Mouse (Mus musculus): ENCODE results near the gene Gemin5. TPM values are rescaled to one million over a fixed set of nuclear protein-coding genes. Genes with fewer than 3 reads are reported as not detected.

Gemin5 gene
- polyA plus RNA-seq, 2 experiments = 14.8 to 16.8 TPM

DNA sequence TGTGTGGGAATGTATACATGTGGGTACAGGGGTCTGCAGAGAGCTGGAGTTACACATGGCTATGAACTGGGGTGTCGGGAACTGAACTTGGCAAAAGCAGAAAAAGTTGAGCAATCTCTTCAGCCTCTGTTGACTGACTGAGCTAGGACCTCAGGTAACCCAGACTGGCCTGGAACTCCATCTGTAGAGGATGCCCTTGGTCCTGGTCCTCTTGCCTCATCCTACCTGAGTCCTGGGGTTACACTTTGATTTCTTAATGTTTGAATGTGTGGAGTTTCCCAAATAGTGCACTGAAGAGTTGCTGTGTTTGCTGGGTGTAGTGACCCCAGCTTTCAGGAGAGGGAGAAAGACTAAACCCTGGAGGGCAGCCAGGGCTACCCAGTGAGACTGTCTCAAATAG, 72.8 kb downstream of the Gemin5 start:
- Histone ChIP-seq H3K27me3 (ENCODE audit: control insufficient read depth, insufficient read depth, low read length) (no peaks in the 10 kb centered on the region), H3K9ac (ENCODE audit: low read depth, low read length, severe bottlenecking) (no peak overlapping the region), H3K27ac (replicated peaks; ENCODE audit: low read depth, low read length) (no peak overlapping the region), H3K4me1 (ENCODE audit: control insufficient read depth, insufficient read depth, low read length) (peaks cover 8% of the 10 kb centered on the region), H3K4me3 (replicated peaks; ENCODE audit: low read length) (no peak overlapping the region), H3K9me3 (ENCODE audit: control insufficient read depth, low read length) (no peaks in the 10 kb centered on the region), H3K4me2 (replicated peaks; ENCODE audit: low read depth, low read length, severe bottlenecking) (no peak overlapping the region), H3K36me3 (ENCODE audit: control insufficient read depth, insufficient read depth, low read length) (no peaks in the 10 kb centered on the region)
- WGBS = 95% methylated on average over 1 of the region's 1 CpGs
- ATAC-seq (ENCODE audit: low FRiP score, low read depth) (no peak), DNase-seq (ENCODE audit: low spot score) (no peak)
- no peak for TF ChIP-seq POLR2A (IDR thresholded peaks at IDR 0.05; ENCODE audit: borderline replicate concordance, extremely low read depth, insufficient read depth, insufficient read length)

DNA sequence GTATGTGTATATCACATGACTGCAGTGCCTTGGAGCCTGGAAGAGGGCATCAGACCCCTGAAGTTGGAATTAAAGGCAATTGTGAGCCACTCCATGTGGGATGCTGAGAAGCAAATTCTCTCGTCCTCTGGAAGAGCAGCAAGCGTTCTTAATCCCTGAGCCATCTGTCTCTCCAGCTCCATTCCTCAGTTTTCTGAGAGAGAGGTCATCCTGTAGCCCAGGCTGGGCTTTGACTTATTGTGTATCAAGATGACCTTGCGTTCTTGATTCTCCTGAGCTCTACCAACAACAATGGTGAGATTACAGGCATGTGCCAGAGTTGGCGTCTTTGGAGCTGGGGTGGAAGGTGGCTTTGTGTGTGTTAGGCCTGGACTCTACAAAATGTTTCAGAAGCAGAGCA, 73.6 kb downstream of the Gemin5 start:
- no peak for DNase-seq (ENCODE audit: low spot score)
- no peak for ATAC-seq (ENCODE audit: low FRiP score, low read depth)
- Histone ChIP-seq H3K4me2 (replicated peaks; ENCODE audit: low read depth, low read length, severe bottlenecking) (no peak overlapping the region), H3K4me3 (replicated peaks; ENCODE audit: low read length) (no peak overlapping the region), H3K27ac (replicated peaks; ENCODE audit: low read depth, low read length) (no peak overlapping the region), H3K4me1 (ENCODE audit: control insufficient read depth, insufficient read depth, low read length) (peaks cover 8% of the 10 kb centered on the region), H3K27me3 (ENCODE audit: control insufficient read depth, insufficient read depth, low read length) (no peaks in the 10 kb centered on the region), H3K36me3 (ENCODE audit: control insufficient read depth, insufficient read depth, low read length) (no peaks in the 10 kb centered on the region), H3K9ac (ENCODE audit: low read depth, low read length, severe bottlenecking) (no peak overlapping the region), H3K9me3 (ENCODE audit: control insufficient read depth, low read length) (no peaks in the 10 kb centered on the region)
- WGBS = 85% methylated on average over 4 of the region's 4 CpGs
- no peak for TF ChIP-seq POLR2A (IDR thresholded peaks at IDR 0.05; ENCODE audit: borderline replicate concordance, extremely low read depth, insufficient read depth, insufficient read length)

DNA sequence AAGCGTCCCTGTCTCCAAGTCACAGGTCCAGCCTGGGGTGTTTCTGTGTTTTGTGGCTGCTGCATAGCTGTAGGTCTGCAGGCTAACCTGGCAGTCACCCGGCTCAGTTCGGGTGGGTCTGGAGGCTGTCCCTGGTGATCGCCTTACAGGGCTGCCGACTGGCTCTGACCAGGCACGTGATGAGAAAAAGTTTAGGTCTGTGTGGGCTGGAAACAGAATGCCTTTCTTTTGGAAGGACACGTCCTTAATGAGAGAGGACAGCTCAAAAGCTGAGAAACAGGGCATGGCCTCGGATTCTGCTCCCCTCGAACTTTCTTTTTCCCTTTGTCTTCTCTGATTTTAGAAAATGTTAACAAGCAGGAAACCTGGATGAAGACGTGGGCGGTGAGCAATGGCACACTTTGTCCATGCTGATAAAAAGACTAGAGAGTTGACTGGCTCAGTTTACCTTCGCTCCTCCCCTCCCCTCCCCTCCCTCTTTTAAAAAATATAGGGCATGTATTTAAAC, 75.3 kb downstream of the Gemin5 start, which contains the start of gene Gm12248:
Gene Gm12248 (minus strand): TSS at position 114 of the 508 bp plus-strand sequence.
- Histone ChIP-seq H3K9me3 (ENCODE audit: control insufficient read depth, low read length) (no peaks in the 10 kb centered on the region), H3K9ac (ENCODE audit: low read depth, low read length, severe bottlenecking) (0 out of 2 replicates have a peak within 1 kb of the TSS, but pooled peaks have one; percentile 18), H3K36me3 (ENCODE audit: control insufficient read depth, insufficient read depth, low read length) (no peaks in the 10 kb centered on the region), H3K27me3 (ENCODE audit: control insufficient read depth, insufficient read depth, low read length) (no peaks in the 10 kb centered on the region), H3K4me3 (replicated peaks; ENCODE audit: low read length) (no peak within 1 kb of the TSS), H3K27ac (replicated peaks; ENCODE audit: low read depth, low read length) (no peak within 1 kb of the TSS), H3K4me1 (ENCODE audit: control insufficient read depth, insufficient read depth, low read length) (peaks cover 8% of the 10 kb centered on the region), H3K4me2 (replicated peaks; ENCODE audit: low read depth, low read length, severe bottlenecking) (peak within 1 kb of the TSS; percentile 24)
- ATAC-seq (ENCODE audit: low FRiP score, low read depth) (no peak), DNase-seq (ENCODE audit: low spot score) (no peak)
- WGBS = 11% methylated on average over 12 of the region's 12 CpGs
- no peak for TF ChIP-seq POLR2A (IDR thresholded peaks at IDR 0.05; ENCODE audit: borderline replicate concordance, extremely low read depth, insufficient read depth, insufficient read length)

DNA sequence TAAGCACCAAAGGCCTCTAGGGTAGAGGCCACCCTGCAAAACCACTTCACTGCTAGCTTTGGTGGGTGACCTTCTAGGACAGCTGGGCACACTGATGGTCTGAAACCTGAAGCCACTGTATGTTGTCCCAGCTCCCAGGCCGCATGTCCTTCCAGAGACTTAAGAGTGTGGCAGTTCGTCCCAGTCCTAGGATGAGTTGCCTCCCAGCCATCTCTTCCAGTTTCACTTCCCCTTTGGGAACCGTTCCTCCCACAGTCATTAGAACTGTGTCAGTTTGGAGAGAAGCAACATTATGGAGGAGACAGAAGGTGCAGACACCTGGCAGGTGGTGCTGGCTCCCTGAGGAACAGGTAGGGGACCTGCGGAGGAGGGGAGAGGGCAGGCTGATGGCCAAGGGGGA, 75.8 kb downstream of the Gemin5 start:
- no peak for ATAC-seq (ENCODE audit: low FRiP score, low read depth)
- Histone ChIP-seq H3K9ac (ENCODE audit: low read depth, low read length, severe bottlenecking) (0 out of 2 replicates have a peak overlapping the region, but pooled peaks have one; percentile 18), H3K4me3 (replicated peaks; ENCODE audit: low read length) (no peak overlapping the region), H3K4me1 (ENCODE audit: control insufficient read depth, insufficient read depth, low read length) (peaks cover 8% of the 10 kb centered on the region), H3K36me3 (ENCODE audit: control insufficient read depth, insufficient read depth, low read length) (no peaks in the 10 kb centered on the region), H3K27ac (replicated peaks; ENCODE audit: low read depth, low read length) (no peak overlapping the region), H3K4me2 (replicated peaks; ENCODE audit: low read depth, low read length, severe bottlenecking) (peak overlapping the region; percentile 24), H3K9me3 (ENCODE audit: control insufficient read depth, low read length) (no peaks in the 10 kb centered on the region), H3K27me3 (ENCODE audit: control insufficient read depth, insufficient read depth, low read length) (no peaks in the 10 kb centered on the region)
- WGBS = 59% methylated on average over 4 of the region's 4 CpGs
- no peak for DNase-seq (ENCODE audit: low spot score)
- TF ChIP-seq POLR2A (IDR thresholded peaks at IDR 0.05; ENCODE audit: borderline replicate concordance, extremely low read depth, insufficient read depth, insufficient read length) = no peak

DNA sequence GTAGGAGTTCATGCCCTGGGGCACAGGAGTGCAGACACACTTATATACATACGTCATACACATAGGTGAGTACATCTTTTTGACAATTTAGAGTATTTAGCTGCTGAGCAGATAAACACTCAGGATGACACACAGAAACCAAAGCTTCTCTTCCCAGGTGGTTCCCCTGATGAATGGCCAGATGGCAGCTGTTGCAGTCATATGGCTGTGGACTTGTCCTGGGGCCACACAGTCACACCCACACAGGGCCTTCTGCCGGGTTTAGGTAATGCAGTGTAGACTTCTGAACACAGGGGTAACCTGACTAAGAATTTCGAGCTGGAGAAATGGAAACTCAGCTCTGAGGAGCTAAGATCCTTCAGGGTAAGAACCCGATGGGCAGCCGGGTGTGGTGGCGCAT, 86.6 kb downstream of the Gemin5 start:
- no peaks in the 10 kb centered on the region for H3K4me1 ChIP-seq (ENCODE audit: control insufficient read depth, insufficient read depth, low read length)
- H3K27ac ChIP-seq (replicated peaks; ENCODE audit: low read depth, low read length) = no peak overlapping the region
- H3K36me3 ChIP-seq (ENCODE audit: control insufficient read depth, insufficient read depth, low read length) = no peaks in the 10 kb centered on the region
- no peak overlapping the region for H3K4me3 ChIP-seq (replicated peaks; ENCODE audit: low read length)
- H3K27me3 ChIP-seq (ENCODE audit: control insufficient read depth, insufficient read depth, low read length) = no peaks in the 10 kb centered on the region
- TF ChIP-seq POLR2A (IDR thresholded peaks at IDR 0.05; ENCODE audit: borderline replicate concordance, extremely low read depth, insufficient read depth, insufficient read length) = no peak
- DNase-seq (ENCODE audit: low spot score) (no peak), ATAC-seq (ENCODE audit: low FRiP score, low read depth) (no peak)
- H3K9ac ChIP-seq (ENCODE audit: low read depth, low read length, severe bottlenecking) = no peak overlapping the region
- 83% methylated on average over 6 of the region's 6 CpGs for WGBS
- H3K9me3 ChIP-seq (ENCODE audit: control insufficient read depth, low read length) = no peaks in the 10 kb centered on the region
- H3K4me2 ChIP-seq (replicated peaks; ENCODE audit: low read depth, low read length, severe bottlenecking) = no peak overlapping the region

DNA sequence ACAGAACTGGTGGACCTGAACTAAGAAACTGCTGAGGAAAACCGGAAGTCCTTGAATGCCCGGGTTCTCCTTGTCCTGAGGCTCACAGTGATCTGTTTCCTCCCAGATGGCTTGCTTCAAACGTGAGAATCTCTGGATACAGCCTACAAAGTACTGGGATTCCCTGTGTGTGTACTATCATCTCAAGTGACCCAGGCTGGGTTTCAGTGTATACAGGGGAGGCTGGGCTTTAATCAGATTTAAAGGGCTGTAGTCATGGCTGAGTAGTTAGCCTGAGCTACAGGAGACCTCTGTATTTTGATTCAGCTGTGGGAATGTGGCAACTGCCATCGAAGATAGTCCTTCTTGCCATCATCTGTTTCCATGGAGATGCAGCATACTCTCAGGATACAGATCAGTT, 91.1 kb downstream of the Gemin5 start:
- no peak overlapping the region for H3K27ac ChIP-seq (replicated peaks; ENCODE audit: low read depth, low read length)
- no peak overlapping the region for H3K4me3 ChIP-seq (replicated peaks; ENCODE audit: low read length)
- no peaks in the 10 kb centered on the region for H3K4me1 ChIP-seq (ENCODE audit: control insufficient read depth, insufficient read depth, low read length)
- TF ChIP-seq POLR2A (IDR thresholded peaks at IDR 0.05; ENCODE audit: borderline replicate concordance, extremely low read depth, insufficient read depth, insufficient read length) = no peak
- no peak overlapping the region for H3K4me2 ChIP-seq (replicated peaks; ENCODE audit: low read depth, low read length, severe bottlenecking)
- no peaks in the 10 kb centered on the region for H3K9me3 ChIP-seq (ENCODE audit: control insufficient read depth, low read length)
- no peak overlapping the region for H3K9ac ChIP-seq (ENCODE audit: low read depth, low read length, severe bottlenecking)
- H3K27me3 ChIP-seq (ENCODE audit: control insufficient read depth, insufficient read depth, low read length) = no peaks in the 10 kb centered on the region
- ATAC-seq (ENCODE audit: low FRiP score, low read depth) (no peak), DNase-seq (ENCODE audit: low spot score) (no peak)
- 80% methylated on average over 4 of the region's 4 CpGs for whole genome bisulfite sequencing
- no peaks in the 10 kb centered on the region for H3K36me3 ChIP-seq (ENCODE audit: control insufficient read depth, insufficient read depth, low read length)

Data from limb, embryonic 14.5 days (tissue).